Mouse (Mus musculus): ENCODE measurements around the gene Rbpjl. TPM values are rescaled to one million over a fixed set of nuclear protein-coding genes. Genes with fewer than 3 reads are reported as not detected.

The Rbpjl gene
- polyA plus RNA-seq, 1 experiment from 2014 or later = 0.89 TPM

DNA sequence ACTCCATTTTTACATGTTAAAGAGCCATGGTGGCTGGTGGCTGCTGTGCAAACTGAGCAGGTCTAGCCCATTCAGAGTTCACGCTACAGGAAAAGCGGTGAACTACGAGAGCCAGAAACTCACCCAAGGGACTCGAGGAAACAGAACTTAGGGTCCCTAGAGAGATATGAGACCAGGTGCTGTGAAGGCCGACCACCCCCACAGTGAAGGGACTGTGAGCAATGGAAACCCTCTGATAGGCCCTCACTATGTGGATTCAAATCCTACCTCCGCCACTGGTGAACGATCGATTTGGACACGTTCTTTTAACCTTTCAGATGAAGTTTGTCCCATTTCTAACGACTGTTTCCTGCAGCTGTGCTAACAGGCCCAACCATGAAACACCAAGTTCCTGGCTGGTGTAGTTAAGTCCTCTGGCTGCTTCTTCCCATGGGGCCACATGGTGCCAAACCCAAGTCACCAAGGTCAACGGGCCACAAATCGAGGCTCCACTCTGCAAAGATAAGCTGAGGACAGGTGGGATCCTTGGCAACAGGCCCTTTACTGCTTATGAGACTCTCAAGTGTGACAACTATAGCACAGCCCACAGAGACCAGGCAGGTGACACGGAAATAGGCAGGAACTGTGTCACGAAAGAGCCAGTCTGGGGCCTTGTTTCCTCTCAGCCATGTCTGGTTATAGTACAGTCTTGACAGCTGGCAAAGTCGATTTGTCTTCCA lies 19.9 kb downstream of the Rbpjl start:
- Histone ChIP-seq H3K4me1 (ENCODE audit: control insufficient read depth, low read depth, low read length) (no peaks in the 10 kb centered on the region; the same call in 1 of the 2 replicates), H3K9me3 (replicated peaks; ENCODE audit: control insufficient read depth, low read length) (no peaks in the 10 kb centered on the region), H3K36me3 (ENCODE audit: control insufficient read depth, insufficient read depth) (peaks cover 8% of the 10 kb centered on the region), H3K27ac (ENCODE audit: low read length) (0 out of 2 replicates have a peak overlapping the region, but pooled peaks have one; percentile 1), H3K9ac (ENCODE audit: low read depth, low read length) (no peak overlapping the region), H3K4me2 (ENCODE audit: low read depth, low read length) (no peak overlapping the region), H3K4me3 (ENCODE audit: low read depth, low read length) (no peak overlapping the region), H3K27me3 (ENCODE audit: control insufficient read depth, insufficient read depth, low read depth, low read length) (no peaks in the 10 kb centered on the region)
- ATAC-seq (ENCODE audit: low read depth) = peak; percentile 28; the same call in 1 of the 2 replicates
- WGBS (ENCODE audit: insufficient replicate concordance) = 64% methylated on average over 15 of the region's 15 CpGs

DNA sequence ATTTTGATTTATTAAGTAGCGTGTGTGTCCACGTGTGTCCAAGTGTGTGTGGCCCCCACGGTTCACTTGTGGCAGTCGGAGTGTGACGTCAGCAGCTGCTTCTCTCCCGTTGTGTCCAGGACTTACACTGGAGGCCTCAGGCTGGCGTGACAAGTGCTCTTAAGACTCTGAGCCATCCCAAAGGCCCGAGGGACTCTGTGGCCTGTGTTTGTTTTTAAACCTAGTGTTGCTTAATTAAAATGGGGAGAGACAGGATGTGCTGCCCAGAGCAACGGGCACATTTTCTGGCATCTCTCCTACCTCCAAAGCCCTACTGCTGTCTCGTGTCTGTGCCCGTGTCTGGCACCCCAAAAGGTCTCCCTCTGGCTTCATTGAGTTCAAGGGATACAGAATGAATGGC lies 20.5 kb downstream of the Rbpjl start:
- H3K4me3 ChIP-seq (ENCODE audit: low read depth, low read length) = no peak overlapping the region
- no peaks in the 10 kb centered on the region for H3K27me3 ChIP-seq (ENCODE audit: control insufficient read depth, insufficient read depth, low read depth, low read length)
- ATAC-seq (ENCODE audit: low read depth) = no peak
- no peak overlapping the region for H3K9ac ChIP-seq (ENCODE audit: low read depth, low read length)
- 66% methylated on average over 11 of the region's 11 CpGs for WGBS (ENCODE audit: insufficient replicate concordance)
- no peak overlapping the region for H3K4me2 ChIP-seq (ENCODE audit: low read depth, low read length)
- peak overlapping the region; percentile 30; the same call in 1 of the 2 replicates for H3K27ac ChIP-seq (ENCODE audit: low read length)
- H3K4me1 ChIP-seq (ENCODE audit: control insufficient read depth, low read depth, low read length) = no peaks in the 10 kb centered on the region
- peaks cover 8% of the 10 kb centered on the region for H3K36me3 ChIP-seq (ENCODE audit: control insufficient read depth, insufficient read depth)
- no peaks in the 10 kb centered on the region for H3K9me3 ChIP-seq (replicated peaks; ENCODE audit: control insufficient read depth, low read length)

DNA sequence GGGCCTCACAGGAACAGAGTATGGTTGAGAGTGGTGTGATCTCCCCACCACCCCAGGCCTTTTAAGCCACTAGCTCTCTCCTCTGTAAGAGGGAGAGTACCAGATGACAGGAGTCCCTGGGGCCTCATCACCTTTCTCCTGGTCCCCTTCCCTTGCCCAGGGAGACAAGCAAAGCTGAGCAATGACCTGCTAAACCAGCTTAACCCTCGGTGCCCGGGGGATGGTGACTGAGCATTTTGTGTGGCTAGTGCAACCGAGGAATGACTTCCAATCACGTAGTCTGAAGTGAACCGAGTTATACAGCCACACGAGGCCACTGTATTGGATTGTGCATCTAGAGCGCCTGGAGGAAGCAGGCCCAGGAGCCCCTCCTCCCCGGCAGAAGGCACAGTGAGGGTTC lies 21.5 kb downstream of the Rbpjl start:
- Histone ChIP-seq H3K27ac (ENCODE audit: low read length) (no peak overlapping the region), H3K9ac (ENCODE audit: low read depth, low read length) (no peak overlapping the region)
- WGBS (ENCODE audit: insufficient replicate concordance) = 70% methylated on average over 8 of the region's 8 CpGs

DNA sequence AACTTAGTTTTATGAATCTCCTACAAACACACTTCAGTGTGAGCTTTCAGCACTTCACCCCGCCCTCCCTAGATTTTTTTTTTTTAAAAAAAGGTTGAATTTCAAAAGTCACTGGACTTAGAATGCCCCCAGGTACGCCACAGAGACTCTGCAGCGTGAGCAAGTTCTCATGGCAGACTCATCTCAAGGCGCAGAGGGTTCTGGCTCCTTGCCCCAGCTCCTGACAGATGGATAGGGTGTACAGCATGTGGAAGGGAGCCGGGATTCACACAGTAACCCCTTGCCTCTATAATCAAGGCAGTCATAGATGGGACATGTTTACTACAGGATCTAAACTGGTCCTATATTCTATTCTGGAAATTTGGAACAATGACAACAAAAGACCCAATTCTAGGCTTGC lies 22.5 kb downstream of the Rbpjl start:
- H3K9ac ChIP-seq (ENCODE audit: low read depth, low read length) = no peak overlapping the region
- H3K27me3 ChIP-seq (ENCODE audit: control insufficient read depth, insufficient read depth, low read depth, low read length) = no peaks in the 10 kb centered on the region
- H3K4me1 ChIP-seq (ENCODE audit: control insufficient read depth, low read depth, low read length) = no peaks in the 10 kb centered on the region; the same call in 1 of the 2 replicates
- H3K9me3 ChIP-seq (replicated peaks; ENCODE audit: control insufficient read depth, low read length) = no peaks in the 10 kb centered on the region
- H3K4me2 ChIP-seq (ENCODE audit: low read depth, low read length) = no peak overlapping the region
- H3K4me3 ChIP-seq (ENCODE audit: low read depth, low read length) = no peak overlapping the region
- peaks cover 8% of the 10 kb centered on the region for H3K36me3 ChIP-seq (ENCODE audit: control insufficient read depth, insufficient read depth)
- WGBS (ENCODE audit: insufficient replicate concordance) = 62% methylated on average over 5 of the region's 5 CpGs
- ATAC-seq (ENCODE audit: low read depth) = no peak
- no peak overlapping the region for H3K27ac ChIP-seq (ENCODE audit: low read length)

More for the DNA sequence above, 21.5 kb downstream of the Rbpjl start:
- peaks cover 8% of the 10 kb centered on the region for H3K36me3 ChIP-seq (ENCODE audit: control insufficient read depth, insufficient read depth)
- H3K27me3 ChIP-seq (ENCODE audit: control insufficient read depth, insufficient read depth, low read depth, low read length) = no peaks in the 10 kb centered on the region
- no peak for ATAC-seq (ENCODE audit: low read depth)
- no peaks in the 10 kb centered on the region for H3K9me3 ChIP-seq (replicated peaks; ENCODE audit: control insufficient read depth, low read length)
- no peak overlapping the region for H3K4me2 ChIP-seq (ENCODE audit: low read depth, low read length)
- H3K4me1 ChIP-seq (ENCODE audit: control insufficient read depth, low read depth, low read length) = no peaks in the 10 kb centered on the region
- H3K4me3 ChIP-seq (ENCODE audit: low read depth, low read length) = no peak overlapping the region

DNA sequence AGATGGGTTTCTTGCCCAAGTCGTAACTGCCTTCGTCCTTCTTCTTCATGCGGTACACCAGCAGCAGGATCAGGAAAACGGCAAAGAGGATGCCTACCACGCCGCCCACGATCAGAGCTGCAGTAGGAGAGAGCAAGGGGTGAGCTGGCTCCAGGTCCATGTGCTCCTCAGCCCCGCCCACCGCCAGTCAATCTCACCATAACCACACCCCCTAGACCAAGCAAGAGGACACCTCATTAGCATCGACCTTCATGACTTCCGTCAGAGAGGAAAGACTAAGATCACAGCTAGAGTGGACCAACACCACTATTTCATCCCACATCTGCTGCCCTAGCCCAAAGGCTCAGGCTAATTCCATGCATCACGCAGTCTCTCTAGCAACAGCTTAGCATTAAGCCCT lies 23.2 kb downstream of the Rbpjl start:
- H3K4me3 ChIP-seq (ENCODE audit: low read depth, low read length) = no peak overlapping the region
- WGBS (ENCODE audit: insufficient replicate concordance) = 16% methylated on average over 12 of the region's 12 CpGs
- no peak overlapping the region for H3K9ac ChIP-seq (ENCODE audit: low read depth, low read length)
- no peaks in the 10 kb centered on the region for H3K27me3 ChIP-seq (ENCODE audit: control insufficient read depth, insufficient read depth, low read depth, low read length)
- peaks cover 8% of the 10 kb centered on the region for H3K36me3 ChIP-seq (ENCODE audit: control insufficient read depth, insufficient read depth)
- H3K4me1 ChIP-seq (ENCODE audit: control insufficient read depth, low read depth, low read length) = no peaks in the 10 kb centered on the region; the same call in 1 of the 2 replicates
- H3K4me2 ChIP-seq (ENCODE audit: low read depth, low read length) = no peak overlapping the region
- no peak overlapping the region for H3K27ac ChIP-seq (ENCODE audit: low read length)
- no peak for ATAC-seq (ENCODE audit: low read depth)
- no peaks in the 10 kb centered on the region for H3K9me3 ChIP-seq (replicated peaks; ENCODE audit: control insufficient read depth, low read length)

DNA sequence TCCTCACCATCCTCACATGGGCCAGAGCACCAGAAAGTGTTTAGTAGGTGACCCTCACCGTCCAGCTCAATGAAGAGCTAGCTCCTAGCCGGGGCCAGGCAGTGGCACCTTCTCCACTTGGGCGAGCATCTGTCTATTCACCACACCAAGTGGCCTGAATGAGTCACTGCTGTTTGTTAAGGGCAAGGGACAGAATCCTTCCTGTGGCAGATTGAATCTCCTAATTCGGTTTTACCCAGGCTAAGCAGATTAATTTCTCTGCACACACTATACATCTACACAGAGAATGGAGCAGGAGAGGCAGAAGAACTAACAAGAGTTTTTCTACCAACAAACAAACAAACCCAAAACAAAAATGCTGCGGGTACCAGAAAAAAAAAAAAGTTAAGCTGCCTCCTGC lies 24.0 kb downstream of the Rbpjl start:
- Histone ChIP-seq H3K27ac (ENCODE audit: low read length) (no peak overlapping the region), H3K36me3 (ENCODE audit: control insufficient read depth, insufficient read depth) (peaks cover 8% of the 10 kb centered on the region), H3K9me3 (replicated peaks; ENCODE audit: control insufficient read depth, low read length) (no peaks in the 10 kb centered on the region), H3K4me2 (ENCODE audit: low read depth, low read length) (no peak overlapping the region), H3K4me1 (ENCODE audit: control insufficient read depth, low read depth, low read length) (no peaks in the 10 kb centered on the region; the same call in 1 of the 2 replicates), H3K4me3 (ENCODE audit: low read depth, low read length) (no peak overlapping the region), H3K27me3 (ENCODE audit: control insufficient read depth, insufficient read depth, low read depth, low read length) (no peaks in the 10 kb centered on the region), H3K9ac (ENCODE audit: low read depth, low read length) (no peak overlapping the region)
- no peak for ATAC-seq (ENCODE audit: low read depth)
- WGBS (ENCODE audit: insufficient replicate concordance) = 47% methylated on average over 5 of the region's 5 CpGs

DNA sequence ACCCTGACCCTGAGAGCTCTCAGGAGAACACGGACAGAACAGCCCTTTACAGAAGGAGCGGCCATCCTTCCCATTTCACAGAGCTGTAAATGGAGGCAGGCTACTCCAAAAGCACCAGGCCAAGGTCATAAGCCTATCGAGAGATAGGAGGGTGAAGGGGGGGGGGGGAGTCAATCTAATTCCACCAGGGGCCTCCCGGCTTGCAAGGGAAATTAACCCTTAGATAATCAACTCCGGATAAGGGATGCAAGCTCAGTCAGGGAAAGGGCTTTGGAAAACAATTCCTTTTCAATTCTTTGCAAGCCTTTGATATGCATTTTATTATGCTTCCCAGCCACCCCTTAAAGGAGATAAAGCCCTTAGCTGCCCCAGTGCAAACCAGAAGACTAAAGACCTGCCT lies 25.5 kb downstream of the Rbpjl start:
- no peak overlapping the region for H3K4me3 ChIP-seq (ENCODE audit: low read depth, low read length)
- no peaks in the 10 kb centered on the region for H3K9me3 ChIP-seq (replicated peaks; ENCODE audit: control insufficient read depth, low read length)
- ATAC-seq (ENCODE audit: low read depth) = no peak
- H3K4me1 ChIP-seq (ENCODE audit: control insufficient read depth, low read depth, low read length) = no peaks in the 10 kb centered on the region; the same call in none of the 2 replicates
- H3K36me3 ChIP-seq (ENCODE audit: control insufficient read depth, insufficient read depth) = peaks cover 8% of the 10 kb centered on the region
- H3K4me2 ChIP-seq (ENCODE audit: low read depth, low read length) = no peak overlapping the region
- H3K27me3 ChIP-seq (ENCODE audit: control insufficient read depth, insufficient read depth, low read depth, low read length) = no peaks in the 10 kb centered on the region
- H3K27ac ChIP-seq (ENCODE audit: low read length) = no peak overlapping the region
- no peak overlapping the region for H3K9ac ChIP-seq (ENCODE audit: low read depth, low read length)
- WGBS (ENCODE audit: insufficient replicate concordance) = 32% methylated on average over 5 of the region's 5 CpGs

DNA sequence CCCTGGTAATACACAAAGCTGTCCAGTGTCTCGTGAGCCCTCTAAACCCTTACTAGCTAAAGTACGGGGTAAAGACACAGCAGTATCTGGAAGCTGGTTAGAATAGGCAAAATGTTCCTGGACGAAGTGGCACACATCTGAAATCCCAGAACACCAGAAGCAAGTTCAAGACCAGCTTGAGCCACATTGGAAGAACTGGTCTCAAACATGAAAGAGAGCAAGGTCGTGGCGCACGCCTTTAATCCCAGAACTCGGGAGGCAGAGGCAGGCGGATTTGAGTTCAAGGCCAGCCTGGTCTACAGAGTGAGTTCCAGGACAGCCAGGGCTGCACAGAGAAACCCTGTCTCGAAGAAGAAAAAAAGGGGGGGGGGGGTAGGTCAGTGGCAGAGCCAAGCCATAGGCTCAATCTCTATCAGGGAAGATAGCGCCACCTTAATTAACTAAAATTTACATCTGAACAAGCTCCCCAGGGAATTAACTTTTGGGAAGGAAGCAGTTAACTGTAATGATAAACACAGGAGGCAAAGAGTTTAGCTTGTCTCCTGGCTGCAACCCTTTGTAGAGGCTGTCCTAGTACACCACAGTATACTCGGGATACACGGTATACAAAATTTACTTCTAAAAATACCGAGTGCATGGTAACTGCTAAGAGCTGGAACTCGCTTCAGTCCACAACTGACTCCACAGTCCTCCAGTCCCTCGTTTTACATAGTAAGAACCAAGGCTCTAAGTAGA lies 27.1 kb downstream of the Rbpjl start:
- WGBS (ENCODE audit: insufficient replicate concordance) = 37% methylated on average over 15 of the region's 15 CpGs
- Histone ChIP-seq H3K4me1 (ENCODE audit: control insufficient read depth, low read depth, low read length) (peaks cover 2% of the 10 kb centered on the region), H3K36me3 (ENCODE audit: control insufficient read depth, insufficient read depth) (peaks cover 2% of the 10 kb centered on the region; the same call in 1 of the 2 replicates), H3K27me3 (ENCODE audit: control insufficient read depth, insufficient read depth, low read depth, low read length) (no peaks in the 10 kb centered on the region), H3K4me2 (ENCODE audit: low read depth, low read length) (no peak overlapping the region), H3K9ac (ENCODE audit: low read depth, low read length) (no peak overlapping the region), H3K9me3 (replicated peaks; ENCODE audit: control insufficient read depth, low read length) (no peaks in the 10 kb centered on the region), H3K27ac (ENCODE audit: low read length) (no peak overlapping the region), H3K4me3 (ENCODE audit: low read depth, low read length) (no peak overlapping the region)
- no peak for ATAC-seq (ENCODE audit: low read depth)

DNA sequence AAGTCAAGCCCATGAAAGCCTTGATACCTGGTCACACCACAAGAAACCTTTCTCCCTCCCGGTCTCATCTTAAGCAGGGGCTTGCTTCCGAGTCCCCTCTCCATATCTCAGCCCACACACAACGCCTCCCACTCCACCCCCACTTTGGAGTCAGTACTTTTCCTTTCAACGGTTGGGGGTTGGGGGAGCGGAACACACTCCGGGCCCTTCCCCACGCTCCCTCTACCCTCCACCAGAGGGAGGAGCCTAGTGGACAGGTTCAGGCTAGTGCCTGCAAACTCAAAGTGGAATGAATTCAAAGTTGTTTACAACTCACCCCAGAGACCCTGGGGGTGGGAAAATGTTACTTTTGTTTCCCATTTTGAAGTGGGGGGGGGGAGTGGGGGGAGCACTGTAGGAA lies 27.8 kb downstream of the Rbpjl start:
- no peak overlapping the region for H3K9ac ChIP-seq (ENCODE audit: low read depth, low read length)
- H3K27me3 ChIP-seq (ENCODE audit: control insufficient read depth, insufficient read depth, low read depth, low read length) = no peaks in the 10 kb centered on the region
- WGBS (ENCODE audit: insufficient replicate concordance) = 16% methylated on average over 7 of the region's 7 CpGs
- no peak overlapping the region for H3K4me3 ChIP-seq (ENCODE audit: low read depth, low read length)
- no peak overlapping the region for H3K27ac ChIP-seq (ENCODE audit: low read length)
- ATAC-seq (ENCODE audit: low read depth) = no peak
- peak overlapping the region; percentile 41; the same call in 1 of the 2 replicates for H3K4me2 ChIP-seq (ENCODE audit: low read depth, low read length)
- H3K36me3 ChIP-seq (ENCODE audit: control insufficient read depth, insufficient read depth) = peaks cover 2% of the 10 kb centered on the region; the same call in 1 of the 2 replicates
- H3K4me1 ChIP-seq (ENCODE audit: control insufficient read depth, low read depth, low read length) = peaks cover 2% of the 10 kb centered on the region
- no peaks in the 10 kb centered on the region for H3K9me3 ChIP-seq (replicated peaks; ENCODE audit: control insufficient read depth, low read length)
